In genomic region chr1:151059546-151060136, GRCm38 (mm10) we compare ENCODE assay signal across 20 mouse cellular contexts.
DNase-seq lines count a peak whose midpoint lies in the region; ATAC-seq and TF ChIP-seq lines count a peak whose summit lies in the region.
"Had no signal": no experiment of that assay in that cellular context is flagged by ENCODE, and none has a peak within 500 bp of the region (broad histone marks: within the 10 kb centered on the region; RNA-seq: fewer than 3 reads in every experiment).

No protein-coding gene starts in this region.

- WGBS in kidney, postnatal 0 days: 46% methylated on average over 4 of the region's 4 CpGs

- no peak for TF ChIP-seq CTCF in kidney, postnatal 0 days (IDR thresholded peaks at IDR 0.05; ENCODE audit: low read depth)

- H3K9ac ChIP-seq in kidney, postnatal 0 days (ENCODE audit: low read depth, low read length): no peak overlapping the region
- H3K9ac ChIP-seq: embryonic facial prominence, embryonic 15.5 days; heart, embryonic 13.5 days had no signal

- no peak overlapping the region for H3K4me2 ChIP-seq in kidney, postnatal 0 days (ENCODE audit: low read length)
- H3K4me2 ChIP-seq: embryonic facial prominence, embryonic 15.5 days; heart, embryonic 13.5 days had no signal

- peak; percentile 19 for DNase-seq in kidney, adult 18-20 months
- DNase-seq in kidney, postnatal 4 days: no peak
- DNase-seq in kidney, adult 9 months: peak; percentile 58
- DNase-seq in kidney, postnatal 0 days (ENCODE audit: low spot score): peak; percentile 61
- no peak for DNase-seq in adrenal gland, postnatal 25 days
- no peak for DNase-seq in layer of hippocampus, postnatal 14 days (ENCODE audit: low spot score in 2 of 2)
- DNase-seq: adrenal gland, adult 2 months; adrenal gland, postnatal 36 days; cerebellum, adult 2 months; cerebellum, postnatal 10 days; gastrocnemius, adult 2 months; gastrocnemius, postnatal 36 days; heart, postnatal 36 days had no signal

- no peaks in the 10 kb centered on the region for H3K9me3 ChIP-seq in kidney, postnatal 0 days (replicated peaks; ENCODE audit: low read length)
- H3K9me3 ChIP-seq: embryonic facial prominence, embryonic 15.5 days; forebrain, embryonic 10.5 days; heart, embryonic 13.5 days had no signal

- H3K4me3 ChIP-seq in kidney, postnatal 0 days (replicated peaks; ENCODE audit: low read depth, low read length): no peak overlapping the region
- H3K4me3 ChIP-seq: embryonic facial prominence, embryonic 15.5 days; erythroblast, embryonic 14.5 days; forebrain, embryonic 10.5 days; gastrocnemius, adult 2 months; heart, embryonic 13.5 days had no signal

- peaks cover 20% of the 10 kb centered on the region for H3K4me1 ChIP-seq in kidney, postnatal 0 days (replicated peaks; ENCODE audit: insufficient read depth, low read length)

- H3K27ac ChIP-seq in kidney, postnatal 0 days: peak overlapping the region; percentile 79
- H3K27ac ChIP-seq: embryonic facial prominence, embryonic 15.5 days; forebrain, embryonic 10.5 days; gastrocnemius, adult 2 months; heart, embryonic 13.5 days had no signal

- no peaks in the 10 kb centered on the region for H3K36me3 ChIP-seq in kidney, postnatal 0 days (ENCODE audit: insufficient read depth, low read length)
- H3K36me3 ChIP-seq: embryonic facial prominence, embryonic 15.5 days; forebrain, embryonic 10.5 days; heart, embryonic 13.5 days had no signal

- peak; percentile 80 for ATAC-seq in kidney, postnatal 0 days (replicated peaks; ENCODE audit: low FRiP score, low read depth)
- ATAC-seq: forebrain, embryonic 14.5 days; Patski had no signal

- H3K27me3 ChIP-seq in kidney, postnatal 0 days (ENCODE audit: insufficient read depth, low read length): no peaks in the 10 kb centered on the region
- H3K27me3 ChIP-seq: CH12.LX; embryonic facial prominence, embryonic 15.5 days; heart, embryonic 13.5 days; Patski had no signal

Comparison
In these comparisons a context has a peak if more than half of its experiments do, and no peak if none do; other contexts are left out.
1. DNase-seq: peak in kidney, adult 18-20 months (single experiment), kidney, adult 9 months (single experiment) and kidney, postnatal 0 days (single experiment); none in kidney, postnatal 4 days (0 of 2), adrenal gland, postnatal 25 days (single experiment) and layer of hippocampus, postnatal 14 days (0 of 2).